Mouse (Mus musculus) liver, embryonic 12.5 days (tissue): Measurements from ENCODE around the gene Bpifb2. TPM values are rescaled to one million over a fixed set of nuclear protein-coding genes. Genes with fewer than 3 reads are reported as not detected.

ENCODE experiments used
- ATAC-seq: fragments of 200-750 bp; cut with Nextera tagmentation; 2 replicates; pipeline ENCODE4 v1.8.0; 2017; ENCODE audit warnings: moderate number of reproducible peaks, mild to moderate bottlenecking, moderate library complexity
- H3K27ac ChIP-seq: fragments of 300-500 bp; sonication (generic); 2 replicates; pipeline ENCODE4 v1.5.1; 2016; ENCODE audit warnings: mild to moderate bottlenecking
- H3K27me3 ChIP-seq: fragments of 300-500 bp; sonication (generic); replicated peaks from 2 replicates; pipeline ENCODE4 v1.6.1; 2016; ENCODE audit warnings: mild to moderate bottlenecking, moderate library complexity
- H3K36me3 ChIP-seq: fragments of 300-500 bp; sonication (generic); 2 replicates; pipeline ENCODE4 v1.6.1; 2016; ENCODE audit warnings: mild to moderate bottlenecking, moderate library complexity
- H3K4me1 ChIP-seq: fragments of 300-500 bp; sonication (generic); 2 replicates; pipeline ENCODE4 v1.6.1; 2016
- H3K4me2 ChIP-seq: fragments of 300-500 bp; sonication (generic); 2 replicates; pipeline ENCODE4 v1.6.1; 2016; ENCODE audit warnings: mild to moderate bottlenecking, moderate library complexity
- H3K4me3 ChIP-seq: fragments of 300-500 bp; sonication (generic); 2 replicates; pipeline ENCODE4 v1.5.1; 2016; ENCODE audit warnings: mild to moderate bottlenecking, moderate library complexity
- H3K9ac ChIP-seq: fragments of 300-500 bp; sonication (generic); 2 replicates; pipeline ENCODE4 v1.6.1; 2016; ENCODE audit warnings: mild to moderate bottlenecking, moderate library complexity
- H3K9me3 ChIP-seq: fragments of 300-500 bp; sonication (generic); replicated peaks from 2 replicates; pipeline ENCODE4 v1.6.1; 2016; ENCODE audit warnings: mild to moderate bottlenecking, moderate library complexity
- WGBS: fragments of 180-500 bp; shearing (Covaris S2); methylation state at CpG from one replicate; pipeline ENCODE4 v1.1.7; 2016; ENCODE audit not compliant: insufficient replicate concordance; 5-methylcytosine and 5-hydroxymethylcytosine counted together
- polyA plus RNA-seq: library from polyadenylated mRNA; unstranded; fragments of >200 nt; fragmentation: Nextera tagmentation; extraction: Ambion mirVana; gene quantifications from 2 replicates; pipeline ENCODE4 v1.2.1, GENCODE M21; 2016

Bpifb2 gene
- polyA plus RNA-seq, 1 experiment from 2014 or later, result not detected

GRCm38 (mm10) chr2:153937843-153938242, 63.0 kb downstream of the Bpifb2 start, which contains the start of gene Bpifb4:
TSS of gene Bpifb4 (plus strand) at chr2:153938212.
- Histone ChIP-seq H3K27ac (no peak within 1 kb of the TSS), H3K4me2 (no peak within 1 kb of the TSS), H3K9ac (no peak within 1 kb of the TSS), H3K4me1 (no peaks in the 10 kb centered on the region), H3K4me3 (no peak within 1 kb of the TSS), H3K9me3 (no peaks in the 10 kb centered on the region), H3K27me3 (no peaks in the 10 kb centered on the region), H3K36me3 (no peaks in the 10 kb centered on the region)
- 42% methylated on average over 5 of the region's 5 CpGs for WGBS
- no peak for ATAC-seq

DNA sequence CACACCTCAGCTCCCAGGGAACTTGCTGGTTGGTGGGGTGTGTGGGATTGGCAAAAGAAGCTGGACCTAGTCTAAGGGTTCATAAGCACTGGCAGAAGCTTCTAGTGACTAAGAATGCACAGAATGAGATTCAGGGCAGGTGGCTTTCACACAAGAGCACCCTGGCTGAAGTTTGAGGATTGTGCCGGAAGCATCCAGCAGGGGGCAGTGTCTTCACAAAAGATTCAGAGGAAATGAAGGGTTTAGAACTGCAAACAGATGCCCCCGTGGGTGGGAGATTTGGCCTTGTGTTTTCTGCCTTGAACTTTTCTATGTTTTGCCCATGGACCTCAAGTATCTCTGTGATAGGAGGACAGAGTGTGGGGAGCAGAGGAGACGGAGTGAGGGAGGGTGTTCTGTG, 68.7 kb downstream of the Bpifb2 start:
- H3K27me3 ChIP-seq, result no peaks in the 10 kb centered on the region
- H3K4me1 ChIP-seq, result no peaks in the 10 kb centered on the region
- H3K4me3 ChIP-seq, result no peak overlapping the region
- ATAC-seq, result no peak
- H3K4me2 ChIP-seq, result no peak overlapping the region
- H3K9me3 ChIP-seq, result no peaks in the 10 kb centered on the region
- H3K36me3 ChIP-seq, result no peaks in the 10 kb centered on the region
- no peak overlapping the region for H3K27ac ChIP-seq
- WGBS, result 18% methylated on average over 3 of the region's 3 CpGs
- no peak overlapping the region for H3K9ac ChIP-seq

DNA sequence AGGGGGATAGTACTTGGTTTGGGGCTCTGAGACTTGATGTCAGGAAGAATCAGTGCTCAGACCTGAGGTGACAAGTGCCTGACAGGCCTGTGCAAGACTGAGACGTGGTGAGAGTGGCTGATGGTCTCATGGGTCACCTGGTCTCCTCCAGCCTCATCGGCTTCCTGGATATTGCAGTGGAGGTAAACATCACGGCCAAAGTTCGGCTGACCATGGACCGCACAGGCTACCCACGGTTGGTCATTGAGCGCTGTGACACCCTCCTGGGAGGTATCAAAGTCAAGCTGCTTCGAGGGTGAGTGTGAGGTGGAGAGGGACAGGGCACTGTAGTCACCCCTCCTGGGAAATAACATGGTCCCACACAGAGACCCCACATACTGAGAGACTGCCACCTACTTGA, 69.7 kb downstream of the Bpifb2 start:
- Histone ChIP-seq H3K4me1 (no peaks in the 10 kb centered on the region), H3K36me3 (no peaks in the 10 kb centered on the region), H3K9me3 (no peaks in the 10 kb centered on the region), H3K4me3 (no peak overlapping the region), H3K9ac (no peak overlapping the region), H3K27ac (no peak overlapping the region), H3K27me3 (no peaks in the 10 kb centered on the region), H3K4me2 (no peak overlapping the region)
- ATAC-seq, result no peak
- 70% methylated on average over 8 of the region's 8 CpGs for WGBS

Other genes with a start within 250 kb of the Bpifb2 start
- gene Commd7, start 242.3 kb upstream of the Bpifb2 start, polyA plus RNA-seq, result 44.0 and 45.7 TPM in 2 replicates
- gene Dnmt3b, start 225.6 kb upstream of the Bpifb2 start, polyA plus RNA-seq, result 16.6 and 17.1 TPM in 2 replicates
- gene Dnmt3c, start 178.4 kb upstream of the Bpifb2 start, polyA plus RNA-seq, result 0.42 and 0.58 TPM in 2 replicates
- 199 and 200 TPM in 2 replicates for gene Mapre1, start 133.8 kb upstream of the Bpifb2 start, polyA plus RNA-seq
- 0.10 and 0.16 TPM in 2 replicates for gene Efcab8, start 95.1 kb upstream of the Bpifb2 start, polyA plus RNA-seq
- not detected in 2 replicates for gene Sun5, start 4.0 kb upstream of the Bpifb2 start, polyA plus RNA-seq
- gene Bpifb6, start 25.3 kb downstream of the Bpifb2 start, polyA plus RNA-seq, result not detected in 2 replicates
- not detected in 2 replicates for gene Bpifb3, start 43.2 kb downstream of the Bpifb2 start, polyA plus RNA-seq
- 0.08 TPM in 1 of 2 replicates, not detected in the other for gene Bpifb4, start 63.2 kb downstream of the Bpifb2 start, polyA plus RNA-seq
- not detected in 2 replicates for gene Bpifa6, start 99.9 kb downstream of the Bpifb2 start, polyA plus RNA-seq
- not detected in 2 replicates for gene Bpifa2, start 133.2 kb downstream of the Bpifb2 start, polyA plus RNA-seq